Mouse (Mus musculus): ENCODE results near the gene Irak2. TPM values are rescaled to one million over a fixed set of nuclear protein-coding genes. Genes with fewer than 3 reads are reported as not detected.

The Irak2 gene
- polyA plus RNA-seq, 1 experiment from 2014 or later: 1.3 TPM

DNA sequence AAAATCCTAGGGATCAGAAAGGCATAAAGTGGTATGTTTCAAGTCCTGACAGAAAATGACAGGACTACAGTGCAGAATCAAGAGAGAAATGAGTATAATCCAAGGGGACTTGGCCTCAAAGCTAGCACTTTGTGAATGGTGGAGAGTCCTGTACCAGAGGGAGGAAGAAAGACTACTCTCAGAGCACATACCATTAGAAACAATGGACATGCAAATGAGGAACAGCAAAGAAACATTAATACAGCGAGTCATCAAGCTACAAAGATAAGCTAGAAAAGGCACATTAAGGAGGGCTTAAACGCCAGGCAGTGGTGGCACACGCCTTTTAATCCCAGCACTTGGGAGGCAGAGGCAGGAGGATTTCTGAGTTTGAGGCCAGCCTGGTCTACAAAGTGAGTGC lies 93.0 kb downstream of the Irak2 start:
- Histone ChIP-seq H3K4me1 (replicated peaks) (no peaks in the 10 kb centered on the region), H3K36me3 (peaks cover 96% of the 10 kb centered on the region), H3K27me3 (no peaks in the 10 kb centered on the region), H3K4me3 (replicated peaks) (no peak overlapping the region), H3K9ac (replicated peaks) (no peak overlapping the region), H3K27ac (no peak overlapping the region), H3K4me2 (replicated peaks) (no peak overlapping the region), H3K9me3 (no peaks in the 10 kb centered on the region)
- WGBS: 92% methylated on average over 3 of the region's 3 CpGs
- ATAC-seq: no peak

DNA sequence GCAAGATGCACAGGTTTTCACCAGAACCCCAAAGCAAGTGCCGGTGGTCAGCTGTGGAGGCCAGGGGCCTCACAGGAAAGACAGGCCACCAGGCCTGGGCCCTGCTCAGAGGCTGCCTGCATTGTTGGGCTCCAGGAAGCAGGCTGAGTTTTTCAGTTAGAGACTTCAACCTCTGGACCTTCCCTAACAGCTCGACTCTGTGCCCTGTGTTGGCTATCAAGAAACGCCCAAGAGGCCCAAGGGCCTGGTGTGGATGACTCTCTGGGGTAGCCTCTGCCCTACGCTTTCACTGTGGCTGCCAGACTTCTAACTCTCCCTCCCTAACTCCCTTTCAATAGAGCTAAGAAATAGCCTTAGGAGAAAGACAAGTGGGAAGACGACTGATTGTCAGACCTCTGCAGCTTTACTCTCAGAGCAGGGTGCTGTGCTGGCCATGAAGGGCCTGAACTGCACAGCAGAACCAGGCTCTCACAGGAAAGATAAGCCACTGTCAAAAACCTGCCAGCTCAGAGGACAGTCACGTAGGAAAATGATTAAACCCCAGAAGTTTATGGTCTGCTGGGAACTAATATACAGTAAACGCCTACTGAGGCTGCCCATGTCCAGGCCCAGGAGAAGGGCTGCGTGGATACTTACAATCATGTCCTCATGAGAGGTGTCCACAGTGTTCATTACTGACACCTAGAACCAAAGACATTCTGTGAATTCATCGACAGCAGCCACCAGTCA lies 99.2 kb downstream of the Irak2 start:
- ATAC-seq: no peak
- Histone ChIP-seq H3K4me1 (replicated peaks) (peaks cover 11% of the 10 kb centered on the region), H3K9ac (replicated peaks) (no peak overlapping the region), H3K4me2 (replicated peaks) (no peak overlapping the region), H3K9me3 (no peaks in the 10 kb centered on the region), H3K27ac (no peak overlapping the region), H3K36me3 (peaks cover 47% of the 10 kb centered on the region), H3K4me3 (replicated peaks) (no peak overlapping the region), H3K27me3 (no peaks in the 10 kb centered on the region)
- 93% methylated on average over 9 of the region's 9 CpGs for WGBS

GRCm38 (mm10) chr6:113740236-113741217 lies 102.3 kb downstream of the Irak2 start, which contains the start of gene Sec13:
Gene Sec13, minus strand, starts transcription at chr6:113740743.
- H3K27ac ChIP-seq: peak within 1 kb of the TSS; percentile 59
- peak within 1 kb of the TSS; percentile 93 for H3K9ac ChIP-seq (replicated peaks)
- peaks cover 11% of the 10 kb centered on the region for H3K4me1 ChIP-seq (replicated peaks)
- H3K9me3 ChIP-seq: no peaks in the 10 kb centered on the region
- WGBS: 5% methylated on average over 41 of the region's 41 CpGs
- peaks cover 20% of the 10 kb centered on the region for H3K36me3 ChIP-seq
- peak within 1 kb of the TSS; percentile 95 for H3K4me3 ChIP-seq (replicated peaks)
- peak within 1 kb of the TSS; percentile 95 for H3K4me2 ChIP-seq (replicated peaks)
- ATAC-seq: peak; percentile 90
- H3K27me3 ChIP-seq: peaks cover 2% of the 10 kb centered on the region; the same call in 1 of the 2 replicates

- Histone ChIP-seq H3K4me2 (replicated peaks) (no peak overlapping the region), H3K27ac (no peak overlapping the region), H3K9ac (replicated peaks) (no peak overlapping the region), H3K4me3 (replicated peaks) (no peak overlapping the region), H3K9me3 (no peaks in the 10 kb centered on the region), H3K27me3 (peaks cover 10% of the 10 kb centered on the region), H3K4me1 (replicated peaks) (peaks cover 11% of the 10 kb centered on the region), H3K36me3 (peaks cover 11% of the 10 kb centered on the region)
- no peak for ATAC-seq
- 61% methylated on average over 2 of the region's 2 CpGs for WGBS
Measured at GRCm38 (mm10) chr6:113741425-113741824, 103.2 kb downstream of the Irak2 start.

- no peak overlapping the region for H3K27ac ChIP-seq
- no peaks in the 10 kb centered on the region for H3K9me3 ChIP-seq
- no peak overlapping the region for H3K9ac ChIP-seq (replicated peaks)
- ATAC-seq: no peak
- 83% methylated on average over 1 of the region's 1 CpGs for WGBS
- H3K36me3 ChIP-seq: peaks cover 6% of the 10 kb centered on the region
- H3K4me3 ChIP-seq (replicated peaks): no peak overlapping the region
- H3K4me1 ChIP-seq (replicated peaks): peaks cover 11% of the 10 kb centered on the region
- H3K27me3 ChIP-seq: peaks cover 14% of the 10 kb centered on the region
- H3K4me2 ChIP-seq (replicated peaks): no peak overlapping the region
Measured at GRCm38 (mm10) chr6:113742321-113742720, 104.1 kb downstream of the Irak2 start.

GRCm38 (mm10) chr6:113743111-113743510 lies 104.8 kb downstream of the Irak2 start:
- ATAC-seq: no peak
- H3K9me3 ChIP-seq: no peaks in the 10 kb centered on the region
- WGBS: 44% methylated on average over 1 of the region's 1 CpGs
- peaks cover 11% of the 10 kb centered on the region for H3K4me1 ChIP-seq (replicated peaks)
- H3K4me2 ChIP-seq (replicated peaks): no peak overlapping the region
- no peak overlapping the region for H3K27ac ChIP-seq
- no peak overlapping the region for H3K9ac ChIP-seq (replicated peaks)
- peaks cover 19% of the 10 kb centered on the region for H3K27me3 ChIP-seq
- no peak overlapping the region for H3K4me3 ChIP-seq (replicated peaks)
- peaks cover 5% of the 10 kb centered on the region; the same call in 1 of the 2 replicates for H3K36me3 ChIP-seq

Small RNAs within 50 kb of the gene (microRNA-seq; reads per million reads assigned to microRNA genes)
- 0.82 reads per million for gene Mir7042

Other genes starting within 250 kb of the Irak2 start
- gene Ttll3, start 249.2 kb upstream of the Irak2 start, polyA plus RNA-seq (2015; fragmentation: Nextera tagmentation; extraction: Ambion mirVana): 10.8 and 11.4 TPM in 2 replicates
- 20.8 and 23.0 TPM in 2 replicates for gene Rpusd3, start 219.1 kb upstream of the Irak2 start, polyA plus RNA-seq (2015; fragmentation: Nextera tagmentation; extraction: Ambion mirVana)
- 0.12 TPM in 1 of 2 replicates, not detected in the other for gene Cidec, start 202.7 kb upstream of the Irak2 start, polyA plus RNA-seq (2015; fragmentation: Nextera tagmentation; extraction: Ambion mirVana)
- 84.3 and 87.6 TPM in 2 replicates for gene Jagn1, start 195.9 kb upstream of the Irak2 start, polyA plus RNA-seq (2015; fragmentation: Nextera tagmentation; extraction: Ambion mirVana)
- gene Il17re, start 180.0 kb upstream of the Irak2 start, polyA plus RNA-seq (2015; fragmentation: Nextera tagmentation; extraction: Ambion mirVana): 0.13 TPM in 1 of 2 replicates, not detected in the other
- 0.96 and 1.4 TPM in 2 replicates for gene Il17rc, start 167.0 kb upstream of the Irak2 start, polyA plus RNA-seq (2015; fragmentation: Nextera tagmentation; extraction: Ambion mirVana)
- gene Creld1, start 155.2 kb upstream of the Irak2 start, polyA plus RNA-seq (2015; fragmentation: Nextera tagmentation; extraction: Ambion mirVana): 49.4 and 56.5 TPM in 2 replicates
- 5.2 and 6.0 TPM in 2 replicates for gene Prrt3, start 136.5 kb upstream of the Irak2 start, polyA plus RNA-seq (2015; fragmentation: Nextera tagmentation; extraction: Ambion mirVana)
- 95.3 and 99.6 TPM in 2 replicates for gene Emc3, start 106.8 kb upstream of the Irak2 start, polyA plus RNA-seq (2015; fragmentation: Nextera tagmentation; extraction: Ambion mirVana)
- 4.2 and 4.5 TPM in 2 replicates for gene Fancd2, start 106.8 kb upstream of the Irak2 start, polyA plus RNA-seq (2015; fragmentation: Nextera tagmentation; extraction: Ambion mirVana)
- gene Fancd2os, start 37.8 kb upstream of the Irak2 start, polyA plus RNA-seq (2015; fragmentation: Nextera tagmentation; extraction: Ambion mirVana): not detected in 2 replicates
- gene Brk1, start 33.7 kb upstream of the Irak2 start, polyA plus RNA-seq (2015; fragmentation: Nextera tagmentation; extraction: Ambion mirVana): 227 and 229 TPM in 2 replicates
- gene Vhl, start 14.5 kb upstream of the Irak2 start, polyA plus RNA-seq (2015; fragmentation: Nextera tagmentation; extraction: Ambion mirVana): 60.2 and 60.6 TPM in 2 replicates
- gene Tatdn2, start 58.6 kb downstream of the Irak2 start, polyA plus RNA-seq (2015; fragmentation: Nextera tagmentation; extraction: Ambion mirVana): 0.93 and 1.0 TPM in 2 replicates
- gene Ghrl, start 81.4 kb downstream of the Irak2 start, polyA plus RNA-seq (2015; fragmentation: Nextera tagmentation; extraction: Ambion mirVana): 0.70 and 1.8 TPM in 2 replicates
- gene Sec13, start 102.3 kb downstream of the Irak2 start, polyA plus RNA-seq (2015; fragmentation: Nextera tagmentation; extraction: Ambion mirVana): 229 and 232 TPM in 2 replicates

Data from midbrain, embryonic 13.5 days (tissue).